Mouse (Mus musculus) heart, embryonic 10.5 days (tissue): Measurements from ENCODE around the gene S1pr4. TPM values are rescaled to one million over a fixed set of nuclear protein-coding genes. Genes with fewer than 3 reads are reported as not detected.

Source experiments
- DNase-seq: peaks from one replicate; pipeline ENCODE4 v3.0.0-alpha.2; 2017; ENCODE audit warnings: low spot score
- H3K27ac ChIP-seq: fragments of 300-500 bp; sonication (generic); 2 replicates; pipeline ENCODE4 v1.5.1; 2016; ENCODE audit warnings: mild to moderate bottlenecking
- H3K27me3 ChIP-seq: fragments of 300-500 bp; sonication (generic); 2 replicates; pipeline ENCODE4 v1.6.1; 2016; ENCODE audit warnings: mild to moderate bottlenecking; ENCODE audit not compliant: poor library complexity, insufficient read depth, severe bottlenecking
- H3K36me3 ChIP-seq: fragments of 300-500 bp; sonication (generic); 2 replicates; pipeline ENCODE4 v1.6.1; 2016; ENCODE audit warnings: mild to moderate bottlenecking, moderate library complexity
- H3K4me1 ChIP-seq: fragments of 300-500 bp; sonication (generic); 2 replicates; pipeline ENCODE4 v1.6.1; 2016; ENCODE audit warnings: mild to moderate bottlenecking
- H3K4me3 ChIP-seq: fragments of 300-500 bp; sonication (generic); 2 replicates; pipeline ENCODE4 v1.5.1; 2016; ENCODE audit warnings: mild to moderate bottlenecking, moderate library complexity
- H3K9me3 ChIP-seq: fragments of 300-500 bp; sonication (generic); 2 replicates; pipeline ENCODE4 v1.6.1; 2016; ENCODE audit warnings: mild to moderate bottlenecking, moderate library complexity
- WGBS: fragments of 180-500 bp; shearing (Covaris S2); methylation state at CpG from one replicate; pipeline ENCODE4 v1.1.7; 2016; 5-methylcytosine and 5-hydroxymethylcytosine counted together
- polyA plus RNA-seq: library from polyadenylated mRNA; unstranded; fragments of >200 nt; fragmentation: Nextera tagmentation; extraction: Ambion mirVana; gene quantifications from 2 replicates; pipeline ENCODE4 v1.2.1, GENCODE M21; 2016

The S1pr4 gene
- polyA plus RNA-seq, 1 experiment from 2014 or later: 0.83 TPM

DNA sequence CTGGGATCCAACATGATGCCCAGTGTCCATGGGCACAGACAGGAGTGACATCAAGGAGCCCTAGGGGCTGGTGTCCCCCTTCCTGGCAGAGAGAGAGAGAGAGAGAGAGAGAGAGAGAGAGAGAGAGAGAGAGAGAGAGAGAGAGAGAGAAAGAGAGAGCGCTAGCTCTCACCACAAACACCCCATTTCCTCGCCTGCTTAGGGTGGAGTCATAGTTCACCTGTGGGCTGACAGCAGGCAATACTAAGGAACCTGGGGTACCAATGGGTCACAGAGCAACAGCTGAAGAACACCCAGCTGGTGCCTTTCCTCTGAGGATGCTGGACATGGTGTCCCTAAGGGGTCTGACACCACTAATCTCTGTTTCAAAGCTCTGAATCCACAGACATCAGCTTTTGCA is 37.5 kb upstream of the S1pr4 start:
- 94% methylated on average over 2 of the region's 2 CpGs for WGBS
- no peaks in the 10 kb centered on the region for H3K27me3 ChIP-seq
- peaks cover 50% of the 10 kb centered on the region for H3K4me1 ChIP-seq
- H3K9me3 ChIP-seq: no peaks in the 10 kb centered on the region
- no peak overlapping the region for H3K4me3 ChIP-seq
- no peak for DNase-seq
- H3K27ac ChIP-seq: no peak overlapping the region
- H3K36me3 ChIP-seq: peaks cover 52% of the 10 kb centered on the region

DNA sequence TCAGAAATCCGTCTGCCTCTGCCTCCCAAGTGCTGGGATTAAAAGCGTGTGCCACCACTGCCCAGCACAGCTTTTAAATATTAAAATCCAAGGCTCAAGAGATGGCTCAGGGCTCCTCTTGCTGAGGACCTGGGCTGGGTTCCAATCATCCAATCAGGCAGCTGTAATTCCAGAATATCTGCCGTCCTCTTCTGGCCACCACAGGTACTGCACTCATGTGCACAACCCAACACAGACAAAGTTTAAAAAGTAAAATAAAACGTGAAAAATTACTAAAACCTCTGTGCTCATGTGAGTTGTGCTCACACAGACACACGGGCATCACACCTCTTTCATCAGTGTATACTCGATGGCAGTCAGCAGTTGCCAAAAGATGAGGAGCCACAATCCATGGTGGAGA is 36.8 kb upstream of the S1pr4 start:
- 69% methylated on average over 6 of the region's 6 CpGs for WGBS
- DNase-seq: no peak
- no peak overlapping the region for H3K4me3 ChIP-seq
- peaks cover 58% of the 10 kb centered on the region for H3K36me3 ChIP-seq
- H3K27me3 ChIP-seq: no peaks in the 10 kb centered on the region
- H3K4me1 ChIP-seq: peaks cover 44% of the 10 kb centered on the region
- H3K27ac ChIP-seq: no peak overlapping the region
- H3K9me3 ChIP-seq: no peaks in the 10 kb centered on the region

- 57% methylated on average over 16 of the region's 16 CpGs for WGBS
- Histone ChIP-seq H3K36me3 (peaks cover 71% of the 10 kb centered on the region), H3K9me3 (no peaks in the 10 kb centered on the region), H3K4me3 (no peak overlapping the region), H3K4me1 (peaks cover 36% of the 10 kb centered on the region), H3K27ac (no peak overlapping the region), H3K27me3 (no peaks in the 10 kb centered on the region)
- no peak for DNase-seq
These were observed 34.9 kb upstream of the S1pr4 start for GRCm38 (mm10) chr10:81534826-81535225.

DNA sequence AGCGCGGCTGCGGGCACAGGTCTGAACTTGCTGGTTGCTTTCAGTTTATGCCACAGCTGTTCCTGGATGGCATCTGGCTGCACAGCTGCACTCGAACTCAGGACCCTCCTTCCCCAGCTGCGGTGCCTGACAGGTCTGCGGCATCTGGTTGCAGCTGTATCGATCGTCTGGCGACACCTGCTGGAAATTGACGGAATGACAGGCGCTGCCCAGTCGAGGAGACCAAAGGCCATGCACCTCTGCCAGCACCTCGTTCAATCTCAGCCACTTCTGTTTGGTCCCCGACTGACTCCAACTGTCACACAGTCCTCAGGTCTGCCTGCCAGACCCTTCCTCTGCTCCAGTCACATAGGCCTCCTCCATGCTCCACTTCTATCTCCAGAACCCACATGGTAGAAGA is 26.8 kb upstream of the S1pr4 start:
- Histone ChIP-seq H3K36me3 (peaks cover 28% of the 10 kb centered on the region), H3K9me3 (no peaks in the 10 kb centered on the region), H3K4me3 (no peak overlapping the region), H3K4me1 (peaks cover 22% of the 10 kb centered on the region), H3K27ac (no peak overlapping the region), H3K27me3 (peaks cover 7% of the 10 kb centered on the region; the same call in 1 of the 2 replicates)
- 10% methylated on average over 14 of the region's 14 CpGs for WGBS
- DNase-seq: peak; percentile 86

DNA sequence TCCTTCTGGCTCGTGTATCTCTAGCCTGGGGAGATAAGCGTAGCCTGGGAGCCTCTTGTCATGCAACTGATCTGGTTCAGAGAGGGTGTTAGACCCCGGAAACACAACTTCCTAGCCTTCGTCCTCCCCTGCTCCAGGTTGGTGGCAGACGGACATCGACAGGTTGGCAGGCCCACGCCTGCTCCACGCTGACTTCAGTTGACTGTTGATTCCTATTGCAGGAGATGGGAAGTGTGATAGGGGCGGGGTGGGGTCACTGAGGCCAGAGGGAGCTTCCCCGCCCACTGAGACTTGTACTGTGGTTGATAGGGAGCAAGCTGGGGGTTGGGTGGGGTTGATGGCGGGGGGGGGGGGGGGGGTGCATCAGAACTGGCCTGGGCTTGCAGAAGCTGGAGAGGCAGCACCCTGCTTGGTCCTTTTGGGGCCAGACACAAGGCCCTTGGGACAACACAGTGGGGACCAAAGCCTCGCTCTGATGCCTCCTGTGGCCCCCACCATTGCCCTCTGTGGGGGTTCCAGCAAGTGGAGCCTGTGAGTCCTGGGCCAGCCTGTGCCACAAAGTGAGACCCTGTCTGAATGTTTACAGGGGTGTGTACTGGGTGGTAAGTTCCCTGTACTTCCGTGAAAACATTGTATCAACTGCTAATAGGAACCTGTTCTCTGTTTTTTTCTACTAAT is 25.2 kb upstream of the S1pr4 start:
- Histone ChIP-seq H3K27me3 (peaks cover 7% of the 10 kb centered on the region; the same call in 1 of the 2 replicates), H3K4me1 (peaks cover 22% of the 10 kb centered on the region), H3K27ac (peak overlapping the region; percentile 62; the same call in 1 of the 2 replicates), H3K9me3 (no peaks in the 10 kb centered on the region), H3K4me3 (no peak overlapping the region), H3K36me3 (peaks cover 13% of the 10 kb centered on the region)
- 34% methylated on average over 12 of the region's 13 CpGs for WGBS
- no peak for DNase-seq

- peaks cover 7% of the 10 kb centered on the region; the same call in 1 of the 2 replicates for H3K27me3 ChIP-seq
- WGBS: 9% methylated on average over 9 of the region's 9 CpGs
- peak within 1 kb of the TSS; percentile 85 for H3K27ac ChIP-seq
- peaks cover 26% of the 10 kb centered on the region for H3K4me1 ChIP-seq
- H3K4me3 ChIP-seq: peak within 1 kb of the TSS; percentile 50
- peaks cover 3% of the 10 kb centered on the region for H3K36me3 ChIP-seq
- H3K9me3 ChIP-seq: no peaks in the 10 kb centered on the region
- peak; percentile 88 for DNase-seq
These were observed 24.2 kb upstream of the S1pr4 start, which contains the start of gene Gna15 for GRCm38 (mm10) chr10:81524051-81524605. Gene Gna15, minus strand, starts transcription at chr10:81524225.

GRCm38 (mm10) chr10:81523570-81523969 is 23.6 kb upstream of the S1pr4 start:
- Histone ChIP-seq H3K9me3 (no peaks in the 10 kb centered on the region), H3K4me1 (peaks cover 26% of the 10 kb centered on the region), H3K4me3 (peak overlapping the region; percentile 50), H3K27me3 (peaks cover 7% of the 10 kb centered on the region; the same call in 1 of the 2 replicates), H3K36me3 (no peaks in the 10 kb centered on the region; the same call in 1 of the 2 replicates), H3K27ac (peak overlapping the region; percentile 85)
- 9% methylated on average over 19 of the region's 19 CpGs for WGBS
- no peak for DNase-seq

- peak overlapping the region; percentile 50 for H3K4me3 ChIP-seq
- 70% methylated on average over 6 of the region's 6 CpGs for WGBS
These were observed 23.2 kb upstream of the S1pr4 start for GRCm38 (mm10) chr10:81523142-81523541.

DNA sequence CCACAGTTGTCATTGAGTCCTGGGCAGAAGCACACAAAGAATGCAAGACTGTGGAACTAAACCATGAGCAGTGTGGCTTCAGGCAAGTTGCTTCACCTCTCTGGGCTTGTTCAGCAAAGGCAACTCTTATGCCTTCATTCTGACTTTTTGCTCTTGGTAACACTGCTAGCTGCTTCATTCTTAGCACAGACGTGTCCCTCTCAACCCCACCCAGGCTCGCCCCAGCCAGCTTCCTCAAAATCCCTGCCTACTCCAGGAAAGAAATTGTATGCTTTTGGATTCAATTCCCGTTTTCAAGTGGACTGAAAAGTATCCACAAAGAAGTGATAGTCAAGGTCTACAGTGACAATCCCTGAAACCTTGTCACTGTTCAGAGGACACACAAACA is 20.0 kb upstream of the S1pr4 start:
- no peak for DNase-seq
- WGBS: 60% methylated on average over 3 of the region's 3 CpGs
- H3K27ac ChIP-seq: no peak overlapping the region
- peaks cover 22% of the 10 kb centered on the region for H3K4me1 ChIP-seq
- peaks cover 10% of the 10 kb centered on the region; the same call in 1 of the 2 replicates for H3K27me3 ChIP-seq
- no peaks in the 10 kb centered on the region for H3K36me3 ChIP-seq
- H3K4me3 ChIP-seq: no peak overlapping the region
- no peaks in the 10 kb centered on the region for H3K9me3 ChIP-seq

More at GRCm38 (mm10) chr10:81523142-81523541, 23.2 kb upstream of the S1pr4 start:
- H3K27ac ChIP-seq: no peak overlapping the region
- peaks cover 26% of the 10 kb centered on the region for H3K4me1 ChIP-seq
- H3K27me3 ChIP-seq: peaks cover 7% of the 10 kb centered on the region; the same call in 1 of the 2 replicates
- no peaks in the 10 kb centered on the region for H3K9me3 ChIP-seq
- no peaks in the 10 kb centered on the region for H3K36me3 ChIP-seq
- DNase-seq: no peak

DNA sequence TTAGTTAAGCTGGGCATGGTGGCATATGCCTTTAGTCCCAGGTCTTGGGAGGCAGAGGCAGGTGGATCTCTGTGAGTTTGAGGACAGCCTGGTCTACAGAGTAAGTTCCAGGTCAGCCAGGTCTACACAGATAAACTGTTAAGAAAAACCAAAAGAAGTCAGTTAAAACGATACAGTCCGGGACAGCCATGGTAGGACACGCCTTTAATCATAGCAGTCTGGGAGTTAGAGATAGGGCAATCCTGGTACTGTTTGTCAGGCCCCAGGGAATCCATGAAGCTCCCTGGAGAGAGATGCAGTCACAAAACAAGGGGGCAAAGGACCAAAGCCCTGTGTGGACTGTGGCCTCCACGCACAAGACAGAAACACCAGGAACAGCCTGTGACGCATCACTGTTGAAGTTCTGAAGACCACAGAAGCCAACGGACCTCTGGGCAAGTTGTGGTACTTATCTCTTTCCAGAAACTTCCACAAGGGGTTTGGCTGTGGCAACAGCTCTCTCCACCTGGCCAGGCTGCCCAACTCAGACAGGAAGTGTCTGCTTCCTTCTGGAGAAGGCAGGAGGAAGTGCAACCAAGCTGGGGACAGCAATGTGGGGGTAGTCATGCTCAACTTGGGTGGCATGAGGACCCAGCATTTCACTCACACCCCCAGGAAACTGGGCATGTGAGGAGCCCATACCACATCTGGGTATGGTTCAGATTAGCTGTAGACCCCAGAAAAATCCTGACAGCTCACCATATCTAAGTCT is 19.5 kb upstream of the S1pr4 start:
- Histone ChIP-seq H3K27ac (no peak overlapping the region), H3K4me3 (no peak overlapping the region; the same call in 1 of the 2 replicates), H3K9me3 (no peaks in the 10 kb centered on the region), H3K36me3 (peaks cover 2% of the 10 kb centered on the region; the same call in 1 of the 2 replicates), H3K4me1 (peaks cover 16% of the 10 kb centered on the region), H3K27me3 (peaks cover 10% of the 10 kb centered on the region; the same call in 1 of the 2 replicates)
- WGBS: 63% methylated on average over 6 of the region's 6 CpGs
- DNase-seq: no peak

- 15% methylated on average over 4 of the region's 4 CpGs for WGBS
- no peak overlapping the region for H3K27ac ChIP-seq
- H3K36me3 ChIP-seq: peaks cover 9% of the 10 kb centered on the region
- no peak overlapping the region for H3K4me3 ChIP-seq
- no peaks in the 10 kb centered on the region for H3K9me3 ChIP-seq
- no peak for DNase-seq
- peaks cover 8% of the 10 kb centered on the region for H3K4me1 ChIP-seq
- H3K27me3 ChIP-seq: peaks cover 4% of the 10 kb centered on the region; the same call in 1 of the 2 replicates
These were observed 18.6 kb upstream of the S1pr4 start for GRCm38 (mm10) chr10:81518546-81518945.

GRCm38 (mm10) chr10:81517227-81517626 is 17.3 kb upstream of the S1pr4 start:
- DNase-seq: no peak
- H3K4me1 ChIP-seq: peaks cover 6% of the 10 kb centered on the region
- 69% methylated on average over 8 of the region's 8 CpGs for WGBS

DNA sequence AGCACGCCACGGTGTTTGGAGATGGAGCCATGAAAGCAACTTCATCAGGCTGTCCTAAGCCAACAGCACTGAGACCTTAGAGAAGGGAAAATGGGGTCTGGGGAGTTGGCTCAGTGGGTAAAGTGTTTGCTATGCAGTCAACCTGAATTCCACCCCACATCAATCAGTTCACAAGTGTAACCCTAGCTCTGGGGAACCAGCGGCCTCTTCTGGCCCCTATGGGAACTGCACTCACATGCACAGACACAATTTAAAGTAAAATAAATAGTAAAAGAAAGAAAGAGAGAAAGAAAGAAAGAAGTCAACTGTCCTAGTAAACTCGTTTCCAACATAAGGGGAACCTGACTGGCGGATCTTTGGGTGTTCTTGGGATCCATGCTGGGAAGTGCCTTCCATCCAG is 13.9 kb upstream of the S1pr4 start:
- Histone ChIP-seq H3K9me3 (no peaks in the 10 kb centered on the region), H3K4me1 (peaks cover 5% of the 10 kb centered on the region)
- 82% methylated on average over 5 of the region's 5 CpGs for WGBS

More at GRCm38 (mm10) chr10:81517227-81517626, 17.3 kb upstream of the S1pr4 start:
- Histone ChIP-seq H3K27ac (no peak overlapping the region), H3K4me3 (no peak overlapping the region), H3K36me3 (peaks cover 13% of the 10 kb centered on the region), H3K27me3 (peaks cover 17% of the 10 kb centered on the region), H3K9me3 (no peaks in the 10 kb centered on the region)

More for the DNA sequence above, 13.9 kb upstream of the S1pr4 start:
- H3K27ac ChIP-seq: no peak overlapping the region
- DNase-seq: no peak
- peaks cover 13% of the 10 kb centered on the region for H3K36me3 ChIP-seq
- H3K4me3 ChIP-seq: no peak overlapping the region
- H3K27me3 ChIP-seq: peaks cover 32% of the 10 kb centered on the region
